Mouse (Mus musculus): Measurements from ENCODE around the gene Mbtd1. TPM values are rescaled to one million over a fixed set of nuclear protein-coding genes. Genes with fewer than 3 reads are reported as not detected.

Gene Mbtd1
- polyA plus RNA-seq, 1 experiment from 2014 or later, result 32.0 TPM

DNA sequence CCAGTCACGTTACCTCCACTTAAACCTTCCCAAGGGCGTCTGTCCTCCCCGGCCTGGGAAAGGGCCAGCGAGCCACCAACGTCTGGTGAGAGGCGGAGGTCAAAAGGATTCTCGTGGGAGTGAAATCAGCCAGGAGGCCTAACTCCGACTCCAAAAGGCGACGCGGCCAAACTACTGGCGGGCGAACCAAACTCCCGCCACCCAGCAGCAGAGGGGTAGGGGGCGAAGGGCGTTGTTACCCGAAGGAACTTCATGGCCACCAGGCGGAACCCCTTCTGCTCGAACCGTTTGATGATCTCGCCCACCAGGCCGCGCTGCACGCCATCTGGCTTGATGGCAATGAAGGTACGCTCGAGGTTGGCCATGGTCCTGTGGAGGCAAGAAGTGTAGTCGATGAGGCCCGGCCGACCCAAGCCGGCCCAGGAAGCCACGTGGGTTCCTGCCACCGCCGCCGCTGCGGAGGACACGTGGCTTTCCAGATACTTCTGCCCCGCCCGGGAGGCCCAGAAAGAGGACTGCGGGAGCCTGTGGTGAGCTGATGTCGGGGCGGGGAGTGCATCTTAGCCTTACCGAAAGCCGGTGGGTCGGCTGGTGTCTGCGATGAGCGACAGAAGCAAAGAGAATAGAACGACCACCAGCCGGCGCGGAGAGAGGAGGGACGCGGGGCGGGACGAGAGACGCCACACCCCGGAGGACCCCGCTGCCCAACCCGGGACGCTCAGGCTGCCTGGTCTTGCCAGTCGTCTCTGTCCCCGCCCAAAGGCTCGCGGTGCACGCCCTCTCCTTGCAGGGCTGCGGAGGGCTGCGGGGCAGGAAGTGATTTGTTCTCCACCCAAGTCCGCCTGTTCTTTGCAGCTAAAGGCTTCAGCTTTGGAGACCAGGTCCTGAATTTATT, 69.9 kb downstream of the Mbtd1 start:
- H3K4me1 ChIP-seq, result peaks cover 50% of the 10 kb centered on the region
- DNase-seq (ENCODE audit: low spot score), result peak; percentile 95
- WGBS, result under 1% methylated on average over 67 of the region's 67 CpGs
- H3K27me3 ChIP-seq (ENCODE audit: low read depth, poor library complexity, severe bottlenecking), result no peaks in the 10 kb centered on the region
- no peaks in the 10 kb centered on the region for H3K9me3 ChIP-seq (replicated peaks)
- peak overlapping the region; percentile 93 for H3K27ac ChIP-seq (replicated peaks)
- peak overlapping the region; percentile 80 for H3K4me3 ChIP-seq
- H3K36me3 ChIP-seq, result peaks cover 75% of the 10 kb centered on the region

DNA sequence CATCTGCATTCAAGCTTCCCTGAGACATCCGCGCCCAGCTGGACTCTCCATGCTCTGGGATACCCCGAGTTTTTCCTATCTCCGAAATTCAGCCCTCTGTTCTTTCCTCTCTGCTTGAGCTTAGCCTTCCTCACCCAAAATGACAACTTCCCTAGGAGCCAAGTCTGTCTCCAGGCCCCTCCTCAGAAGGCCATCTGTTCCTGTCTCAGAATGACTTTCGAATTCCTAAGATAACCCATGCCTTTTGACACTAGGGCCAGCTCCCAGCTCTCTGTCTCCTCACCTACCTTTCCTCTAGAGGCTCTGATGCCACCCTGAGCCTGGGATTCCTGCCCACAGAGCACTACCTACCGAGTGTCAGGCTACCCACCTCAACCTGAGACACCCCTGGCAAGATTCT, 70.5 kb downstream of the Mbtd1 start, which contains the start of gene Nme2:
Gene Nme2 (minus strand): TSS at position 101 of the 400 bp plus-strand sequence.
- Histone ChIP-seq H3K27ac (replicated peaks) (peak within 1 kb of the TSS; percentile 93), H3K36me3 (peaks cover 75% of the 10 kb centered on the region), H3K4me3 (peak within 1 kb of the TSS; percentile 80), H3K27me3 (ENCODE audit: low read depth, poor library complexity, severe bottlenecking) (no peaks in the 10 kb centered on the region), H3K9me3 (replicated peaks) (no peaks in the 10 kb centered on the region), H3K4me1 (peaks cover 50% of the 10 kb centered on the region)
- no peak for DNase-seq (ENCODE audit: low spot score)
- WGBS, result 7% methylated on average over 6 of the region's 6 CpGs

DNA sequence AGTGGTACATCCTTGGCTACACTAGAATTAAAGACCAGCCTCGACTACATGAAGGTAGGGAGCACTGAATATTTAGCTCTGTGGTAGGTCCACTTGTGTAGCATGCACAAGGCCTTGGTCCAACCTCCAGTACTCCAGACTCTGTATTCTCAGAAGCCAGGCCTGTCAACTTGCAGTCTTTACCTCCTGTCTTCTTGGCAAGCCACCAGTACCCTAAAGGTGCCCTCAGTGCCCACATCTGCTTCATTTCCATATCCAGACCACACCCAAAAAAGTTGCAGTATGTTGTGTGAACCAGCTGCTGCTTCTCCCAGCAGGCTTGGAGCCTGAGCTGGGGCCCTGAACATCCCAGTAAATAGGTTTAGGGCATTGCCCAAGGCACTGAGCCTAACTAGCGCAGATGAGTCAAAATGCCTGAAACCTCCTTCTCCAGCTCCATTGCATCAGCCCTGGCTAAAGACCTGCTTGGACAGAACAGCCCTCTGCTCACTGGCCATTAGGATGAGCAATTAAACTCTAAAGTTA, 71.4 kb downstream of the Mbtd1 start:
- peaks cover 75% of the 10 kb centered on the region for H3K36me3 ChIP-seq
- no peaks in the 10 kb centered on the region for H3K27me3 ChIP-seq (ENCODE audit: low read depth, poor library complexity, severe bottlenecking)
- WGBS, result 83% methylated on average over 2 of the region's 2 CpGs
- no peak overlapping the region for H3K27ac ChIP-seq (replicated peaks)
- no peak for DNase-seq (ENCODE audit: low spot score)
- H3K4me1 ChIP-seq, result peaks cover 46% of the 10 kb centered on the region
- no peak overlapping the region for H3K4me3 ChIP-seq
- H3K9me3 ChIP-seq (replicated peaks), result no peaks in the 10 kb centered on the region

DNA sequence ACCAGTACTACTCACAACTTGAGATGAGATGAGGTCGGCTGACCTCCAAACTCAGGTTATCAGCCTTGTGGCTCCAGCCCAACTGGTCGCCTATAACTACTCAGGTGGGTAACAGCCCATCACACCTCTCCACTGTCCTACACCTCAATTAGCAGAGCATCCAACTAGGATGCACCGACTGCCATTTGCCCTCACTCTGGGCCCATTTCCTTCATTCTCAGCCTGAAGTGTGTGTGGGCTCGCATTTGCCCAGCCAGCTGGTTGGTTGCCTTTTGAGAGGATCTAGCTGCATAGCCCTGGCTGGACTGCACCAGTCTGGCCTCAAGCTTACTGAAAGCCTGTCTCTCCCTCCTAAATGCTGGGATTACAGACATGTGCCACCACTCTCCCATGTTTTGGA, 72.1 kb downstream of the Mbtd1 start:
- 85% methylated on average over 4 of the region's 4 CpGs for WGBS
- Histone ChIP-seq H3K9me3 (replicated peaks) (no peaks in the 10 kb centered on the region), H3K27me3 (ENCODE audit: low read depth, poor library complexity, severe bottlenecking) (no peaks in the 10 kb centered on the region), H3K4me1 (peaks cover 39% of the 10 kb centered on the region), H3K36me3 (peaks cover 75% of the 10 kb centered on the region), H3K4me3 (no peak overlapping the region), H3K27ac (replicated peaks) (no peak overlapping the region)
- no peak for DNase-seq (ENCODE audit: low spot score)

DNA sequence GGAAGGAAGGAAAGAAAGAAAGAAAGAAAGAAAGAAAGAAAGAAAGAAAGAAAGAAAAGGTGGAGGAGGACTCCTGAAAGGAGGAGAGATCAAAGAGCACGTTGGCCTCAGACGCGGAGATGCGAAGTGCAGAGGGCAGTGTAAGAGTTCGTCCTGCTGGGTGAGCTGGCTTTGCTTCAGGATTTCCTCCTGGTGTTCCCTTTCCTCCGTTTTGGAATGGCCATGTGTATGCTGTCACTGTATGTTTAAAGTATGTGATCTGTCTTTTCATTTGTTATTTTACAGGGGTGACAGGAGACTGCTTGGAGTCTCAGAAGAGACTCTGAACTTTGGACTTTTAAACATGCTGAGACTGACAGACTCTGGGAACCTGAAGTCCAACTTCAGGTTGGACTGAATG, 75.8 kb downstream of the Mbtd1 start:
- no peak overlapping the region for H3K27ac ChIP-seq (replicated peaks)
- H3K4me1 ChIP-seq, result peaks cover 12% of the 10 kb centered on the region
- 90% methylated on average over 6 of the region's 6 CpGs for WGBS
- peaks cover 96% of the 10 kb centered on the region for H3K36me3 ChIP-seq
- no peak for DNase-seq (ENCODE audit: low spot score)
- no peaks in the 10 kb centered on the region for H3K27me3 ChIP-seq (ENCODE audit: low read depth, poor library complexity, severe bottlenecking)
- no peaks in the 10 kb centered on the region for H3K9me3 ChIP-seq (replicated peaks)
- no peak overlapping the region for H3K4me3 ChIP-seq

DNA sequence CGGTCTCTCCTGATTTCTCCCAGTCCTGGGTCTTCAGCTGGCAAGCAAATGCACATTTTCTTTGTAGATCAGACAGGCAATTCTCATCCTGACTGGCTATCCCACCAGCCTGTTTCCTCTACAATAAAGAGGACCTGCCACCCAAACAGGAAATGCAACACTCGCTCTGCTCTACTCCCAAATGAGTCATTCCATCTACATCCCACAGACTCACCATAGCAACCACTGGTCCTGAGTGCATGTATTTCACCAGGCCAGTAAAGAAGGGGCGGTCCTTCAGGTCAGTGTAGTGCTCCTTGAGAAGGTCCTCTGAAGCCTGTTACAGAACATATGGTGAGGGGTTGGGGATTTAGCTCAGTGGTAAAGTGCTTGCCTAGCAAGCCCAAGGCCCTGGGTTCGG, 77.4 kb downstream of the Mbtd1 start:
- H3K4me3 ChIP-seq, result no peak overlapping the region
- H3K27me3 ChIP-seq (ENCODE audit: low read depth, poor library complexity, severe bottlenecking), result no peaks in the 10 kb centered on the region
- H3K4me1 ChIP-seq, result peaks cover 15% of the 10 kb centered on the region
- 83% methylated on average over 4 of the region's 4 CpGs for WGBS
- H3K36me3 ChIP-seq, result peaks cover 83% of the 10 kb centered on the region
- no peak overlapping the region for H3K27ac ChIP-seq (replicated peaks)
- DNase-seq (ENCODE audit: low spot score), result no peak
- no peaks in the 10 kb centered on the region for H3K9me3 ChIP-seq (replicated peaks)

DNA sequence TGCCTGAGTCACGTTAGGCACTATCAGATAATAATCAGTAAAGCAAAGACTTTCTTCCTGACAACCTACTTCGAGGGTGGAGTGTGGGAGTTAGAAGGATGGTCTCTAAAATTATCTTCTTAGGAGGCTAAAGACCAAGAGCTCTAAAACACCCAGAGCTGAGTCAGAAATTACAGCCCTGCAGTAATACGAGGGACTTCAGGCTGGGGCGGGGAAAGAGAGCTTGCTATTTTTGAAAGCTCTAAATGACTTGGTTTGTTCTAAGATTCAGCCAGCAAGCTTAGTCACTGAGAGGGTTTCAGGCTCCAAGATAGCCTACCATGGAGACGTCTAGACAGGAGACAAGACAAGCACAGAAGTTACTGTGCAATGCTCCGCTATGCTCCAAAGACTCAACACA, 79.7 kb downstream of the Mbtd1 start:
- Histone ChIP-seq H3K4me1 (peaks cover 23% of the 10 kb centered on the region), H3K9me3 (replicated peaks) (no peaks in the 10 kb centered on the region), H3K4me3 (no peak overlapping the region), H3K27ac (replicated peaks) (no peak overlapping the region), H3K36me3 (peaks cover 59% of the 10 kb centered on the region), H3K27me3 (ENCODE audit: low read depth, poor library complexity, severe bottlenecking) (no peaks in the 10 kb centered on the region)
- no peak for DNase-seq (ENCODE audit: low spot score)
- 92% methylated on average over 6 of the region's 6 CpGs for WGBS

DNA sequence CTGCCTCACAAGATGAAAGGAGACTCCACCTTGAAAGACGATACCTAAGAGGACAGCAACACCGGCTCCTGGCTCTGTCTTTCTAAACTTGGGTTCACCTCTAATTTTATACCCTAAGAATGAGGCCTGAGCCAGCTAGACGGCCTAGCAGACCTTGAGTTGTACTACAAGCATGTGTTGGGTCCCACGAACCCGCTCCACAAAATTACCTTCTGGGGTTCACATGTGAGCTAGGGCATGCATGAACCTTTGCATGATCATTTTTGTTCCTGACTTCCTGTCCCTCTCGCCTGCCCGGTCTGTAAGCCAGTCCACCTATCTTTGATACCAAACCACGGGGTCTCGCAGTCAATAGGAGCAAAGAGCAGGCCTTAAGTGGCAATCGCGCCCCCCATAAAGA, 81.7 kb downstream of the Mbtd1 start:
- Histone ChIP-seq H3K4me1 (peaks cover 23% of the 10 kb centered on the region), H3K27ac (replicated peaks) (peak overlapping the region; percentile 90), H3K4me3 (peak overlapping the region; percentile 83), H3K9me3 (replicated peaks) (no peaks in the 10 kb centered on the region), H3K36me3 (peaks cover 39% of the 10 kb centered on the region), H3K27me3 (ENCODE audit: low read depth, poor library complexity, severe bottlenecking) (no peaks in the 10 kb centered on the region)
- DNase-seq (ENCODE audit: low spot score), result no peak
- 8% methylated on average over 11 of the region's 11 CpGs for WGBS

DNA sequence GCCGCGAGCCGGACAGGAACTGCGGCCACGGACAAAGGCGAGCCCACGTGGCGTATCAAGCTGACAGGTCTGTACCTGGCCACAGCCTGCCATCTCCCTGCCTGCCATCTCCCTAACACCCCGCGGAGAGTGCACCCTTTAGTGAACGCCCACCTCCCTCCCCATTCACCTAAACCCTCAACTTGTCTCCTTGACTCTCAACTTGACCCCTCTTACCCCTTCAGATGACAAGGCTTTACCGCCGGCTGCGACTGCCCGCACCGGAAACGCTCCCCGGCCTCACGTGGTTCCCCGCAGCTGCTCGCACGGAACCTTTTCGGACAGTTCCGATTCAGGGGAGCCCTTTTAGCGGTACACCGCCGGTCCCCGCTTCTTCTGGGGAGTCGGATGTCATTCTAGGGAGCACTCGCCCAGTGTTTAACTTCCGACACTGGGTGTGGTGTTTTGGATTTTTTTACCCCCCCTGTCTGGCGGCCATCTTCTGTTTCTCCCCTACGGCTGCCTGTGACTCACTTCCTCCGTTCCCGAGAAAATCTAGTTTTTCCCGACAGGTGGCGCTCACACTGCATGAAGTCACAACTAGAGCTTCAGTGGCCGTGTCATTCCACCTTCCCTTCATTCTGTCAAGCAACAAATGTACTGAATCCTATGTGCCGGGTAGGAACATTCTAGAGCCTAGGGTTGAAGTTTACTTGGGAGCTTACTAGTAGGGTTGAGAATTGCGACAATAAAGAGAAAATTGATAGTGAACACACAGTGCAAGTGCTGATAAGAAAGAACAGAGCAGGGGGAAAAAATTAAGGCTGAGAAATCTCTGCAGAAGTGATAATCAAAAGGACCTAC, 82.6 kb downstream of the Mbtd1 start, which contains the start of the genes Gm20390 and Nme1:
Gene Gm20390 (minus strand): TSS at position 289 of the 843 bp plus-strand sequence.
Gene Nme1 (minus strand): TSS at position 517 of the 843 bp plus-strand sequence.
- DNase-seq (ENCODE audit: low spot score), result peak; percentile 98
- Histone ChIP-seq H3K36me3 (peaks cover 30% of the 10 kb centered on the region), H3K27me3 (ENCODE audit: low read depth, poor library complexity, severe bottlenecking) (no peaks in the 10 kb centered on the region), H3K27ac (replicated peaks) (peak within 1 kb of the TSS; percentile 90), H3K9me3 (replicated peaks) (no peaks in the 10 kb centered on the region), H3K4me1 (peaks cover 23% of the 10 kb centered on the region), H3K4me3 (peak within 1 kb of the TSS; percentile 83)
- WGBS, result under 1% methylated on average over 40 of the region's 40 CpGs

DNA sequence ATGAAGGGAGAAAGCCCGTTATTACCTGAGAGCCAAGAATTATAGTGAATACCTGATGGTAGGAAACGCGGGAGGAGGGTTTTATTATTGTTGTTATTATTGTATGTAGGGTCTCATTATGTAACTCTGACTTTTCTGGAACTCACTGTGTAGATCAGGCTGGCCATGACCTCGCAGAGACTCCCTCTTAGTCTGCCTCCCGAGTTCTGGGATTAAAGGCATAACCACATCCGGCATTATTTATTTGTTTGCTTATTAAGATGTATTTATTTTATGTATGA, 83.1 kb downstream of the Mbtd1 start:
- Histone ChIP-seq H3K9me3 (replicated peaks) (no peaks in the 10 kb centered on the region), H3K4me1 (peaks cover 21% of the 10 kb centered on the region), H3K27ac (replicated peaks) (peak overlapping the region; percentile 90), H3K36me3 (peaks cover 25% of the 10 kb centered on the region), H3K27me3 (ENCODE audit: low read depth, poor library complexity, severe bottlenecking) (no peaks in the 10 kb centered on the region), H3K4me3 (peak overlapping the region; percentile 83)
- no peak for DNase-seq (ENCODE audit: low spot score)
- 55% methylated on average over 6 of the region's 6 CpGs for WGBS

DNA sequence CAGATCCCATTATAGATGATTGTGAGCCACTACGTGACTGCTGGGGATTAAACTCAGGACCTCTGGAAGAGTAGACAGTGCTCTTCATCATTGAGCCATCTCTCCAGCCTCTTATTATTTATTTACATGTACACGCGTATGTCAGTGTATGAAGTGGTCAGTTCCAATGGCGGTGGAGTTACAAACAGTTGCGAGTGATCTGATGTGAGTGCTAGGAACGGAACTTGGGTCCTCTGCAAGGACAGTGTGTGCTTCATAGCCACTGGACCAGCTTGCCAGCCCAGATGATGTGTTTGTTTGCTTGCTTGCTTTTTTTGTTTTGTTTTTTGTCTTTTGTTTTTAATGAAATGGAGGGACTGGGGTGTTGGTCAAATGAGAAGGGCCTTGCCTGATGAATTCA, 83.5 kb downstream of the Mbtd1 start:
- Histone ChIP-seq H3K4me3 (0 out of 2 replicates have a peak overlapping the region, but pooled peaks have one; percentile 83), H3K27ac (replicated peaks) (peak overlapping the region; percentile 90; the same call in 1 of the 2 replicates), H3K27me3 (ENCODE audit: low read depth, poor library complexity, severe bottlenecking) (no peaks in the 10 kb centered on the region), H3K36me3 (peaks cover 21% of the 10 kb centered on the region), H3K9me3 (replicated peaks) (no peaks in the 10 kb centered on the region), H3K4me1 (peaks cover 21% of the 10 kb centered on the region)
- WGBS, result 91% methylated on average over 6 of the region's 6 CpGs
- DNase-seq (ENCODE audit: low spot score), result no peak

DNA sequence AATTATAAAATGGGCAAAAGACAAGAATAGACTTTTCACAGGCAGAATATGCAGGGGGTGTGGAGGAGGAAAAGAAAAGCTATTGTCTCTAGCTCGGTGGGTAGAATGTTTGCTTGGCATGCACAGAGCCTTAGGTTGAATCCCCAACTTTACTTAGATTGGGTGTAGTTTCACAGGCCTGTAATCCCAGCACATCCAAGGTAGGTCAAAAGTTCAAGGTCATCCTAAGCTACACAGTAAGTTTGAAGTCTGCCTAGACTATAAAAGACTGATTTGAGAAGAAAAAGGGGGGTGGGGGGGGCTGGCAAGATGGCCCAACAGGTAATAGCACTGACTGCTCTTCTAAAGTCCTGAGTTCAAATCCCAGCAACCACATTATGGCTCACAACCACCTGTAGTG, 84.1 kb downstream of the Mbtd1 start:
- Histone ChIP-seq H3K27ac (replicated peaks) (no peak overlapping the region), H3K4me1 (peaks cover 21% of the 10 kb centered on the region), H3K4me3 (no peak overlapping the region), H3K27me3 (ENCODE audit: low read depth, poor library complexity, severe bottlenecking) (no peaks in the 10 kb centered on the region), H3K9me3 (replicated peaks) (no peaks in the 10 kb centered on the region), H3K36me3 (peaks cover 15% of the 10 kb centered on the region)
- WGBS, result 73% methylated on average over 1 of the region's 1 CpGs
- DNase-seq (ENCODE audit: low spot score), result no peak
